Mouse (Mus musculus) CD4-positive, CD25-positive, alpha-beta regulatory T cell, adult 4 months (primary cell): ENCODE measurements around the gene Gdf10. TPM values are rescaled to one million over a fixed set of nuclear protein-coding genes. Genes with fewer than 3 reads are reported as not detected.

ENCODE experiments used
- ATAC-seq: one replicate; pipeline ENCODE4 v1.8.0; 2017
- polyA plus RNA-seq, 2 experiments: library from polyadenylated mRNA; unstranded; fragments of 100-300 nt; shearing (Covaris generic); gene quantifications; one replicate each; pipeline ENCODE4 v1.2.1; 2017

Gene Gdf10
- not detected for polyA plus RNA-seq

DNA sequence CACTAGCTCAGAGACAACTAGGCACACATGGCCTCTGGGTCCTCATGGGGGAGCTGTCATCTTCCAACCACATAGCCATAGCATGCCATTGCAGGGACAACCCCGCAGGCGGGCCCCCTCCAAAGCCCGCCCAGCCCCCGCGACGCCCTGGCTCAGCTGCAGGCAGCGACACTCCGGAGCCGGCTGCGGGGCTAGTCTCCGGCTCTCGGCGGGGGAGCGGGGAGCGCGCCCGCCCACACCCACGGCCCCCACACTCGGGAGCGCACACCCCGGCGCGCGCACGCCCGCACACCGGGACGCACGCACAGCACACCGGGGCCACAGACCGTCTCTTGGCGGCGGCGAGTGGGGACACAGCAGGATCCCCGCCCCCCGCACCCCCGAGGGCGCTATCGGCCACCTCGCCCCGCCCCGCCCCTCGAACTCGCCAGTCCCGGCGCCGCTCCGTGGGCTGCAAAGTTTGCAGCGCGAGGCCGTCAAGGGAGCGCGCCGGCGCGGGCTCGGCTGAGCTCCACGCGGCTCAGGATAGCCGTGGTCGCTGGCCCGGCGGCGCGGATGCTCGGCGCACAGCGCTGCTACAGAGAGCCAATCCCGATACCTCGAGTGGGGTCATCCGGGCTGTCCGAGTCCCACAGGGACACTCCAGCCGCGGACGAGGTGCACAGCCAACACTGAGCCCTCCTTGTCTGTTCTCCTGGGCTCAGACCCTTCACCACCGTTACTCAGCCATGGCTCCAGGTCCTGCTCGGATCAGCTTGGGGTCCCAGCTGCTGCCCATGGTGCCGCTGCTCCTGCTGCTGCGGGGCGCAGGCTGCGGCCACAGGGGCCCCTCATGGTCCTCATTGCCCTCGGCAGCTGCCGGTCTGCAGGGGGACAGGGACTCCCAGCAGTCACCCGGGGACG, at the start of gene Gdf10:
Gdf10 (plus strand) TSS at position 420 of the 903 bp plus-strand sequence.
- ATAC-seq = no peak

DNA sequence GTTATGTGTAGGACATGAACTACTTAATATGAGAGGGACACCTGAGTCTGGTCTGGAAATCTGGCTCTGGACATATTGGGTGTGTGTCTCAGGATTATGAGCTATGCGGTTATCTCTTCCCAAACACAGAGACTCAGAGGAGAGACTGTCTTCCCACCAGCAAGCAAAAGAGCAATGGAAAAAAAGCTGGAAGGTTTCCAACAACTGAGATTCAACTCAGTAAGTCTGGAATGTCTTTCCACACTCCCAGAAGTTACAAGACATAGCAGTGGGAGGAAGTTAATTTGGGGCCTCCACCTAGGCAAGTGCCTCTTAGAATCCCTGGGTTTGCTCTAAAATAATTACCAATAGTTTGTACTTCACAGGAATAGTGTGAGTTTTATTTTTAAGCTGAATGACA, 44.6 kb upstream of the Gdf10 start:
- ATAC-seq = no peak

DNA sequence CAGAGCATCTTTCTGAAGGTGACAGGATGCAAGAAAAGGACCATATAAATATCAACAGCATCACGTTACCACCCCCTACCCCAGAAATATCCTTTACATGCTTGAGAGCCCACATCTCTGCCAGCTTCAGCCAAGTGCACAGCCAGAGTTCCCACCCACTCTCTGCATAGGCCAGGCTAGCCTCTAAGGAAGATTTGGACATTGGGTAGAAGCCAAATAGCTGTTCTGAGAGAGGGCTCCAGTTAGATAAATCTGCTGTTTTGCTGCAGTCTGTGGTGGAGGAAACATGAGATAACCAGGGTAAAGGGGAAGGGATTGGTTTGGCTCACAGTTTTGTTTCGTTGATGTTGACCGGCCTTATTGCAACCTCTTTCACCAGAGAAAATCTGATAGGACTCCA, 43.2 kb upstream of the Gdf10 start:
- ATAC-seq = no peak

DNA sequence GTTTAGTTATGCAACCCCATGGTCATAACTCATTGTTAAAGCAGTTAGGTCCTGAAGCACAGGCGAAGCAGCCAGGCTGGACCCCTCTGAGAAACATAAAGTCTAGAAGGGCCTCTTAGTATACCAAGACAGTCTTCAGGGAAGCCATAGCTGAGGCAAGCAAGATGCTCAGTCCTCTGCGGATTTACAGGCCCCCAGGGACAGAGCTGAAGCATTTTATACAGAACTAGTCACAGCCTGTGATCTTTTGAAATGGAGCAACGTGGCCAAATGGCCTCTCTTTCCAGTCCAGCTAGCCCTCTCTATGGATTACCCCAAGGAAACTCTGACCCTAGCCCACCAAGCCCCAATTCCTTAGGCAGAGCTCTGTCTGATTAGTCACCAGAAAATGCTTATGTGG, 41.9 kb upstream of the Gdf10 start:
- no peak for ATAC-seq

DNA sequence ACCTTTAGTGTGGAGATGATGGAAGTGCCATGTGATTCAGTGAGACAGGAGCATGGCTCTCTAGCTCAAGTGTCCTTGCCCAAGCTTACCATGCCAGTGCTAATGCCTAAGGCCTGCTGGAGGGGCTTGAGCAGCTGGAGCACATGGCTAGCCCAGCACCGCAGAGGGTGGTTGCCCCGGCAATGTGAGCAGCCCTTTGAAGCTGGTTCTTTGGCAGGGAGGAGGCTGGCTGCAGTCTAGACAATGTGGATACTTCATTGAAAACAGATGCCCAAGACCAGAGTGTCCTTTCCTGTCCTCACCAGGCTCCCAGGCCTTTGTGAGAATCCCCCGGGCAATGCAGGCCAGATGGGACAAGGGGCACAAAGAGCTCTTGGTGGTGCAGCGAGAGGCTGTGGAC, 40.3 kb upstream of the Gdf10 start:
- ATAC-seq = no peak

DNA sequence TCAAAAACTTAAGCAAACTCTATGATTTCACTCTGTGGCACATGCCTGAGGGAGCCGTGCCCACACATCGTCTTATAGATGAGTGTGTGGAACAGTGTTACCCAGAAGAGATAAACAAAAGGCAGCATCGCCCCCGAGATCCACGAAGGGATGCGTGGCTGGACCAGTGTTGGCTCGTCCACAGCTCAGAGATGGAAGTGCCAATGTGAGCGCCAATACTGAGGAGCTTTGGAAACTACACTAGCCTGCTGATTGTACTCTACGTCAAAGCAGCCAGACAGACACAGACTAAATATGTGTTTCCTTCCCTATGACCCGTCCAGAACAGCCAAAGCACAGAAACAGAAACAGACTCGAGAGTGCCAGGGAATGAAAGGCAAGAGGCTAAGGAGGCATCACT, 37.9 kb upstream of the Gdf10 start:
- ATAC-seq = no peak

DNA sequence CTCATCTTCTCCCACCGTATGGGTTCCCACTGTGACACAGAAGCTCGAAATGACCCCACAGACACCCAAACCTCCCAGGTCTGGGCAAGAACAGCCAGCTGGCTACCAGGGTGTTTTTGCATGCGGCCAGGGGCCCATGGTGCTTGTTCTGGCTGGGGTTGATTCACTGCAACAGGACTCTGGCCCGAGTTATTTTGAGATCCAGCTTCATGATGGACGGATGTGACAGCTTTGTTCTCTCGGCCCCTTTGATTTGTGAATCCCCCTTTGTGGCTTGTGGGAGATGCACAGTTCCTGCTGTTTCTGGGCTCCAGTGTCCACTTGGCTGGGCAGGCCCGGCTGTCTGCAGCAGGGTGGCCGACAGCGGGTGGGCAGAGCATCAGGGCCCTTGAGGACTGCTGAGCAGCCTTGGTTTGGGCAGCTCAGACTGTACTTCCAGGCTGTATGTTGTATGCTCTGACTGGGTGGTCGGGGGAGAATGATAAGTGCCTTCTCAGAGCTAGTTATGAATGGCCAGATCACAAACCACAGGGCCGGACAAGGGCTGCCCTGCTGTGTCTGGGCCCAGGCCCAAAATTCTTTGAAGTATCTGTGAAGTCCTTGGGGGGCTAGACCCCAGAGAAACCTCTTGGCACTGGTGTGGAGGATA, 34.9 kb upstream of the Gdf10 start:
- ATAC-seq = no peak

DNA sequence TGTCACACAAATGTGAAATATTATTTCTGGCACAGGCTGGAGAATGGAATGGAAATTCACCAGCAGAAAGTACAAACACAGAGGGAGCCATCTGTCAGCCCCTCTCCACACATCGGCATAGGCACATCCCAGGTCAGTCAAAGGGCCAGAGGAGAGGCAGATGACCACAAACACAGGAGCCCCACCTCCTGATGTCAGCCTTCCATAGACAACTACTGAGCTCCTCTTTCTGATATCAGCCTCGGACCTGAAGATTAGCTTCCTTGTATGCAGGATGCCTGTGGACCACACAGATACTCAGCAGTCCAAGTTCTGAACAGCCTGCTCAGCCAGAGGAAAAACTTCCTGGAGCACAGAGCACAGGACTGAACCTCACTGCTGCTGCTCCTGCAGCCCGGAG, 33.4 kb upstream of the Gdf10 start:
- ATAC-seq = no peak

DNA sequence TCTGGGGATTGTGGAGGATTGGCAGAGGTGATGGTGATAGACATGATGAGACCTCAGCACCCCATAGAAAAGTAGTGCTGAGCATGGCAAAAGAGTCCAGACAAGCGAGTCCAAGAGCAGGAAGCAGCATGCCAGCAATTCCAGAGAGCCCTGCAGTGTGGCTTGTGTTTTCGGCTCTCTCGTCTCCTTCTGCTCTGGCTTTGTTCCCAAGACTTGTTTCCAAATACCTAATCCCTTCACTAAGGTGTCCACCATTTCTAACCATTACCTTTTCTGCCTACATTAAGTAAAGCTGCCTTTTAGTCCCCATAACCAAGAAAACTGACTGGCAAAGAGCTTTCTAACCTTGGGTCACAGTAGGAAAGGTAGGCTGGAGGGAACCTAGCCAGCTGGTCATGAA, 31.9 kb upstream of the Gdf10 start:
- no peak for ATAC-seq

DNA sequence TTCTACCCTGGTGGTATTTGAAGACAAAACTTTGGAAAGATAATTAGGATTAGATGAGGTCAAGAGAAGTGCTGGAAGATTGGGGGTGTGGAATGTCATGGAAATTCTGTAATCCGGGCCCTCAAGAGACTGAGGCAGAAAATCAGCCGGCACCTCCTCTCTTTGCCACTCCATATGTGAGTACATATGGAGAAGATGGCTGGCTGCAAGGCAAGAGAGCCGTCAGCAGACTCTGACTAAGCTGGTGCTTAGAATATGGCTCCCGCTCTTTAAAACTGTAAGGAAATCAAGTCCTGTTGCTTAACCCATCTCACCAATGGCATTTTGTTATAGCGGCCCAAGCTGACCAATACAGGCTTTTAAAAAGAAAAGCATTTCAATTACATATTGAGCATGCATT, 27.6 kb upstream of the Gdf10 start:
- no peak for ATAC-seq

DNA sequence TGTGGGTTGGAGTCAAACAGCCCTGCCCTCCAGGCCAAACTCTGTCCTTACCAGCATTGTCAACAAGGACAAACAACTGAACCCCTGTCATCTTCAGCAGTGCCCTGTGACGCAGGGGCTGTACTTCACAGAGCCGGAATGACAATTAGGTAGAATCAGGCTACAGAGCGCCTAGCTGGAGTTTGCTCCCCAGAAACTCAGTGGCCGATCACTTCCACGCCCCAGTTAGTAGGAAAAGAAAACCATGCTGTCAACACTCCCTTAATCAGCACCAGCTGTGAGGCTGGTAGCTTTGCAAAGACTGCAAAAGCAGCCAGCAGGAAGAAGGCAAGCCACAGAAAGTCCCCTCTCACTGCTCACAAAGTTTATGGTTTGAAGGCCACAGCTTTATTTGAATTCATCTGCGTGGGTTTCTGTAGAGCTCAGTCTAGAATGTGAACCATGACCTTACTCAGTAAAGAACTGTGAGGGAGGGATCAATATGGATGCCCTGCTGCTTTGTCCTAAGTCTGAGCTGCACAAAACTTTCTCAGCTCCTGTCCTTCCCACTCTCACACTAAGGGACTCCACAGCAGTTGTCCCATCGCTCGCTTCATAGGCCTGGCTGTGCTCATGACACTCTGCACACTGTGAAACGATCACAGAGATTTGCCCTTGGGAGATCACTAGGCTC, 26.6 kb upstream of the Gdf10 start:
- ATAC-seq = no peak

DNA sequence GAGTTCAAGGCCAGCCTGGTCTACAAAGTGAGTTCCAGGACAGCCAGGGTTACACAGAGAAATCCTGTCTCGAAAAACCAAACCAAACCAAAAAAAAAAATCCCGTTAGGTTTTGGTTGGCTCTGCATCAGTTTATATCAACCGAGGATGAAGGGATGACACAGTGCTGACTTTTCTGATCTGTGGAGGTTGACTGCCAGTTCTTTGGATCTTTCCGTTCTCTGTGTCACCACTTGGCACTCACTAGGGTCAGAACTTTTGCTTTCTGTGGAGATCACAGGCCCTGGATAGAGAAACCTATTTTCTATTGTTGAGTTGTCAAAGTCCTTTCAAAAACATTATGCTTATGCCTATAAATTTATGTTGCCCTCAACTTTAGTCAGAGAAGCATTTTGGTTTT, 20.6 kb upstream of the Gdf10 start:
- no peak for ATAC-seq

DNA sequence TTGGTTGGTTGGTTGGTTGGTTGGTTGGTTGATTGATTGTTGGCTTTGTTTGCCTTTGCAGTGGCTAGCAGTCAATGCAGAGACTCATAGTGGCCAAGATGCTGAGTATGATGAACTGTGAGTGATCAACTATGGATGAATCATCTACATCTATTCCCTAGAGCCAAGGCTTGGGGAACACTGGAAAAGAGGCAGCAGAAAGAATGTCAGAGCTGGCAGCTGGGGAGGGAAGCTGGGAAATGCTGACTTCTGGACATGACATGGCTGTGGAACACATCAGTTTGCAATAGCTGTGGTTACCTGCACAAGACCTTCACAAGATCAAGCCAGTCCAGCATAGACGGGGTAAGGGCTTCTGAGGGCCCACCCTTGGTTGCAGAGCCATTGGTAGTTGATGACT, 20.2 kb upstream of the Gdf10 start:
- ATAC-seq = no peak

DNA sequence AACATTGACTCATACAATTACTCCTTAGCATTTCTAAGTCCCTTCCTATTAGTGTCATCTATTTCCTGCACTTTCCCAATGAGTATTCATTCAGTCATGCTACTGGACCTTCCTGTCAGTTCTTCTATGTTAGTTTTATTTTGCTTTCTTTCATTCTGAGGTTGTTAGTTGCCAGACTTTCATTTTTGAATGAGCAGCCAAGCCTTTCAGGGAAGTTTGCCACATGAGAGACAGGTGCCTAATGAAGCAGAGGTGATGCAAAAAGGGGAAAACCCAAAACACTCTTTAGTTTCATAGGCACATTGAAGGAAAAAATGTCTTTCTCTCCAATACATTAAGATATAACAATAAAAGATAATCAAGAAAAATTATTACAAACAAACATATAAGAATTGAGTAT, 18.5 kb upstream of the Gdf10 start:
- no peak for ATAC-seq

DNA sequence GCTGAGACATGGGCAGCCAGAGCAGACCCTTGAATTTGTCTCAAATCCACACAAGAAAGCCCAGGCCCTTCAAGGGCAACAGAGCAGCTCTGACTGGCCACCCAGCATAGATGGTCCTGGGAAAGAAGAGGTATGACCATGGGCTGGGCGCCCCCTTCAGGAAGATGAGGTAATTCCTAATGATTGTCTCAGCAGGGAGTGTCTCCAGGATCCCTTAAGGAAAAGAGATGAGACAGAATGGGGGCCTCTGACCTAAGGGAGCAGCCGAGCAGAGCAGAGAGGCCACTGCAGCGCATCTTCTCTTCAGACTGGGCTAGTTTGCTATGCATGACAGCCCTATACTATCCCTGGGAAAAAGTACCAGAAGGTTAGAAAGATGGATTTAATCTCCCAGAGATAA, 9.7 kb upstream of the Gdf10 start:
- no peak for ATAC-seq

DNA sequence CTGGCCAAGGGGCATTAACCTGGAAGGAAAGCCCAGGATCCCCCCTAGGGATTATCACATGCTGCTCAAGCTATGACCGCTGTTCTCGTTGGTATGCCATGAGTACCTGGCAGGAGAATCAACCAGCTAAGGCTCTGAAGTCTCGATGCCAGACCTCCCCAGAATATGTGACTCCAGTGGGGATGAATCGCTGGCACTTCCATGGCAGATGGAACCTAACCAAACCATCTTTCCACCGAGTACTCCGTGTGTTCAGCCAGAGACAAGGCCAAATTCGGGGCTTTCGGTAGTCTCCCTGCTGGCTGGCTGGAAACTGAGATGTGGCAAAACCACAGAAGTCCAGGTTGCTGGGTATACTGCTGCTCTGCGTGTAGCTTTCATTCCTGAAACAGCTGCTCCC, 9.2 kb upstream of the Gdf10 start:
- ATAC-seq = no peak

DNA sequence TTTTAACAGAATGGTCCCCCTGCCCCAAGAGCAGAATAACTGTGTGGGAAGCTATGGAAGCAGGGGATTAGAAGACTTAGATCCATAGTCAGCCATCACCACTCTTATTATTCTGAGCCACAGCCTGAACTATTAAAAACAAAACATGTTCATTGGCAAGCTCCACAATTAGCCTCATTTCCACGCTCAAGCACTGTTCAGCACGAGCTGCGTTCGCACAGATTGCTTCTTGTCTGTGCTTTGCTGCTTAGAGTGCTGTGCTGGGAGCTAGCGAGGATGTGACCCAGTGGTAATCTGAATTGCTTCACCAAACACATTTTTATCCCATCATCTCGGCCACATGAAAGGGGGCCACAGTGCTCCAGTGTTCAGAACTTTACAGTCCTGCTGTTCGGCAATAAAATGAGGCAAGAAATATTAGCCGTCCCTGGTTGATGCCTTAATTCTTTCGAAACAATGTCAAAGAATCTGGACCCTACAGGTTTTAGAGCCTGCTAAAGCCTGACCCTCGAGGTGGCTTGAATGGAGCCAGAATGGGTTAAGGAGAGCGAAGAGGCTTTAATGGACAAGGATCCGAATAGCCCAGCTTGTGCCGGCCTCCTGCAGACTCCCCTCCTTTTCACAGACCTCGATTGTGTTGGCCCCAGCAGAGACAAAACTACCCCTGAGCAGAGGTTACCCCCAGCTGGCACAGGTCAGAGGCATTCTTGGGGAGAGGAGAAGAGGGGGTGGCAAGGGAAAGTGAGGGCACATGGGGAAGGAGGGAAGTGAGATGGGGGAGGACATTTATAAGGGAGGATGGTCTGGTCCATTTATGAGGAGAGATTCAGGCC, 2.4 kb upstream of the Gdf10 start:
- ATAC-seq = no peak

DNA sequence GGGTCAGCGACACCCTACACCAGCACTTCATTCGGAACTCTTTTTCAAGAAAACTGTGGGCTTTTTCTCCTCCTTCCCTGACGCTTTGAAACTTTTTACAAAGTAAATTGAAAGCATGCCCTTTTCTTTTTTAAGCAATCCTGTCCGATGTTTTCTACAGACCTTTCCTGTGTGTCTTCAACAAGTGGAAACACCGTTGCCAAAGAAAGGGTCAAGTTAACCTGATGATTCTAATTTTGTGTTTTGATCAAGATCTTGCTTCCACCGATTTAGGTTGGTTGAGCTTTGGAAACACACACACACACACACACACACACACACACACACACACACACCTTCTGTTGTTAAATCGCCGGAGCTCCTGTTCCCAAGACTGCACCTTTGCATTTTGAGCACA, 618 bp upstream of the Gdf10 start:
- ATAC-seq = no peak

DNA sequence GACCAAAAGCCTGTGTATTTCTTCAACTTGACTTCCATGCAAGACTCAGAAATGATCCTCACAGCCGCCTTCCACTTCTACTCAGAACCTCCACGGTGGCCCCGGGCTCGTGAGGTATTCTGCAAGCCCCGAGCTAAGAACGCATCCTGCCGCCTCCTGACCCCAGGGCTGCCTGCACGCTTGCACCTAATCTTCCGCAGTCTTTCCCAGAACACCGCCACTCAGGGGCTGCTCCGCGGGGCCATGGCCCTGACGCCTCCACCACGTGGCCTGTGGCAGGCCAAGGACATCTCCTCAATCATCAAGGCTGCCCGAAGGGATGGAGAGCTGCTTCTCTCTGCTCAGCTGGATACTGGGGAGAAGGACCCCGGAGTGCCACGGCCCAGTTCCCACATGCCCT, 8.5 kb downstream of the Gdf10 start:
- ATAC-seq = no peak

DNA sequence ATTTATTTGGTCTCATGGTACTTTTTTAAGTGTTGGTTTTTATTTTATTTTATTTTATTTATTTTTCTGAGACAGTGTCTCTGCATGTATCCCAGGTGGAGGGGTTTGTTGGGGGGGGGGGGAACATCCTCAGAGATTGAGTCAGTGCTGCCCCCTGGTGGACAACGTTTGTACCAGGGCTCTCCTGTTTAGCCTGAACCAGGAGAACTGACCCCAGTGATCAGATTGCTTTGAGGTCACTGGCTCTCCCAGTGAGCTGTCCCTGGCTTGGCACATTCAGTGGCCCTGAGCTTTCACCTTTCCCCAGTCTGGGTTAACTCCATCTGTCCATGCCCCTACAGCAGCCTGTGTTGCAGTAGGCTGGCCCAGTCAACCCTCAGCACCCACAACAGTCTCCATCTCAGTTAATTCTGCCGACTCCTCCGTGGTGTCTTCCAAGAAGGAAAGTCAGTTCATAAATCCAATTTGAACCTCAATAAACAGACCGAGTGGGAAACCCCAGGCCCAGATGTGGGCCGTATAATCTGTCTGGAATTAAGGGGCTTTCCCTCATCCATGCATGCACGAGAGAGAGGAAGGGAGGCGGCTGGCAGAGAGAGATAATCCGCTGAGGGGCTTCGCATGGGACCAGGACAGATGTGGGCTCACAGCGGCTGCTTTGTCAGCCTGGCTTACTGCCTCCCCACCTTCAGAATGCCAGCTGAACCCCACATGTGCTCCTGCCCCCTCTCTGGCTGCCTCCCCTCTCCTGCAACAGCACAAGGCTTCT, 9.7 kb downstream of the Gdf10 start:
- no peak for ATAC-seq

DNA sequence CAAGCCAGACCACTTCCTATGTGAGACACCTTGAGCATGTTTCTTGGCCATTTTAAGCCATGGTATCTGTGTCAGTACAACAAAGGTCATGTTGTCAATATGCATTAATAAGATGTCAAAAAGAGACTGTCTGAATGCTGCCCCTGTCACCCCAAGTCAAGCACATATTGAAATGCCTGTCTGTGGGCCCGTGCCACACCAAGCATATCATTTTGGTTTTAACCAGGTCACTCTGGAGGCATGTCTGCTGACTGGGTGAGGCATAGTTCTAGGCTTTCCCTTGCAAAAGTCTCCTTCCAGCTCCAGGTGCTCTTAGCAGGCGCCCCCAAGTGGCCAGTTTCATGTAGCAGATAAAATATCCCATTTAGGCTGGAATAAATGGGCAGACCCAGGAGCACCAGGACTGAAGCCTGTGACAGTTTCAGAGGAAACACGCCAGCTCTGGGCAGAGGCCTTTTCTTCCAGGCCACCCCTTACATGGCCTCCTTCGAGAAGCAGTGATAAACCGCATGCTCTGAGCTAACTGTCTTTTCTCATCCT, 10.5 kb downstream of the Gdf10 start:
- ATAC-seq = no peak

DNA sequence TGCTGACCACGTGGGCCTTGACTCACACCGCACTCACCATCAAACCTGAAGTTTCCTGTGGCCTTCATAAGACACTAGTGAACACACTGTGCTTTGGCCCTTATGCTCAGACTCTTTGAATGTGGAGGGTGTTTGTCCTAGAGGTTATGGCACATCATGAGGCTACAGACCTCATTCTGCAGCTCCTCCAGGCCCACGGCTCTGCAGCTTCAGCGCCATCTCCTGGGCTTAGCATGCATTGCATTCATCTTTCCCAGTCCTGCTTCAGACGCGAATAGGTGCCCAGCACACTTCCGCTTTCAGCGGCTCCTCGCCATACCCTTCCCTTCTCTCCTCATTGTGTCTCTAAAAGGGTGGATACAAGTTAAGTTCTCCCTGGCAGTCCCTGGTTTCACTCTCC, 15.7 kb downstream of the Gdf10 start:
- ATAC-seq = no peak
